Mouse (Mus musculus): ENCODE results near the gene Mrps18b.

DNA sequence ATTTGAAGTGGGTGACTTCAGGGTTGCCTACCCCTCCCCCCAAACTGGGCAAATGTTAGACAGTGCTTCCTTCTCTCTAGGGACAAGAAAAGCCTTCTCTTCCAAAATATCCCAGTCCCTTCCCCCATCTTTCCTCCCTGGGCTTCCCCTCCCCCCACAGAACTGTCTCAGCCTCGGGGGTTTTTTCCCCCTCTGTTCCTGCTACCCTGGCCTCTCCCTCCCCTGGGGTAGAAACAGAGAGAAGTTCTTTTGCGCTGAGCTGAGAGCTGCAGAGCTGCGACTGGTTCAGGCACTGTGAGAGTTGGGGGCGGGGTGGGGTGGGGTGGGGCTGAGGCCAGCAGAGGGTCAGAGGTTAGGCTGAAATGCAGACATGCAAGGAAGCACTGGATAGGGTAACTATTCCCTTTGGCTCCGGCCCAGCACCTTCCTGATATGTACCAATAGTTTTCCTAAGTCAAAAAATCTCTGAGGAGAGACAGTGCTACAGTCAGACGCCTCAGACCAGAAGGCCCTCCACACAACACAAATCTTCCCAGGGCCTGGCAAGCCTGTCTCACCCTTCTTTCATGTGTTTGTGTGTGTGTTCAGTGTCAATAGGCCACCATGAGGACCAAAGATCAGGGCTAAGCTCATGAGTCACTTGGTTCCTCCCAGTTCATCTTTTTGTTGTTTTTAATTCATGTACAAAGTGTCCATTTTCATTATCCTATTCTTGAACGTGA is 46.7 kb downstream of the Mrps18b start:
- TF ChIP-seq POLR2A (IDR thresholded peaks at IDR 0.05; ENCODE audit: low read depth, low read length): no peak
- no peak for TF ChIP-seq CTCF (IDR thresholded peaks at IDR 0.05; ENCODE audit: extremely low read depth, insufficient read depth, insufficient read length, insufficient replicate concordance)
